Mouse (Mus musculus): ENCODE data around the gene Arl3.

GRCm38 (mm10) chr19:46505646-46506371 lies 67.2 kb downstream of the Arl3 start:
- TF ChIP-seq CTCF (IDR thresholded peaks at IDR 0.05; ENCODE audit: control insufficient read depth, insufficient read depth, insufficient read length) (no peak), USF1 (IDR thresholded peaks at IDR 0.05; ENCODE audit: low read depth) (no peak), MYOD1 (IDR thresholded peaks at IDR 0.05; ENCODE audit: control insufficient read depth, insufficient read length, low read depth) (no peak)

Measured in C2C12 (cell line).